Mouse (Mus musculus): ENCODE measurements around the gene Anks1b.

Anks1b gene

GRCm38 (mm10) chr10:90724931-90725330 lies 851.6 kb downstream of the Anks1b start:
- DNase-seq (ENCODE audit: extremely low spot score) = no peak

GRCm38 (mm10) chr10:90728401-90729358 lies 855.4 kb downstream of the Anks1b start:
- DNase-seq (ENCODE audit: extremely low spot score) = peak; percentile 78

- no peak for DNase-seq (ENCODE audit: extremely low spot score)
These were observed 856.2 kb downstream of the Anks1b start for GRCm38 (mm10) chr10:90729527-90729926.

- DNase-seq (ENCODE audit: extremely low spot score) = no peak
These were observed 859.5 kb downstream of the Anks1b start for GRCm38 (mm10) chr10:90732823-90733222.

GRCm38 (mm10) chr10:90733632-90734031 lies 860.3 kb downstream of the Anks1b start:
- DNase-seq (ENCODE audit: extremely low spot score) = peak; percentile 15

- DNase-seq (ENCODE audit: extremely low spot score) = no peak
These were observed 865.2 kb downstream of the Anks1b start for GRCm38 (mm10) chr10:90738475-90738874.

- DNase-seq (ENCODE audit: extremely low spot score) = no peak
These were observed 867.6 kb downstream of the Anks1b start for GRCm38 (mm10) chr10:90740956-90741355.

- no peak for DNase-seq (ENCODE audit: extremely low spot score)
These were observed 878.6 kb downstream of the Anks1b start for GRCm38 (mm10) chr10:90751889-90752288.

GRCm38 (mm10) chr10:90753106-90753505 lies 879.8 kb downstream of the Anks1b start:
- no peak for DNase-seq (ENCODE audit: extremely low spot score)

- DNase-seq (ENCODE audit: extremely low spot score) = no peak
These were observed 884.5 kb downstream of the Anks1b start for GRCm38 (mm10) chr10:90757773-90758172.

GRCm38 (mm10) chr10:90759929-90760328 lies 886.6 kb downstream of the Anks1b start:
- no peak for DNase-seq (ENCODE audit: extremely low spot score)

GRCm38 (mm10) chr10:90766261-90766660 lies 893.0 kb downstream of the Anks1b start:
- DNase-seq (ENCODE audit: extremely low spot score) = no peak

- no peak for DNase-seq (ENCODE audit: extremely low spot score)
These were observed 897.2 kb downstream of the Anks1b start for GRCm38 (mm10) chr10:90770403-90770955.

GRCm38 (mm10) chr10:90771046-90771445 lies 897.7 kb downstream of the Anks1b start:
- DNase-seq (ENCODE audit: extremely low spot score) = no peak

GRCm38 (mm10) chr10:90771471-90772226 lies 898.3 kb downstream of the Anks1b start:
- peak; percentile 32 for DNase-seq (ENCODE audit: extremely low spot score)

- DNase-seq (ENCODE audit: extremely low spot score) = no peak
These were observed 906.5 kb downstream of the Anks1b start for GRCm38 (mm10) chr10:90779561-90780400.

- no peak for DNase-seq (ENCODE audit: extremely low spot score)
These were observed 911.8 kb downstream of the Anks1b start for GRCm38 (mm10) chr10:90784981-90785650.

GRCm38 (mm10) chr10:90785680-90786079 lies 912.4 kb downstream of the Anks1b start:
- no peak for DNase-seq (ENCODE audit: extremely low spot score)

GRCm38 (mm10) chr10:90803112-90803511 lies 929.8 kb downstream of the Anks1b start:
- DNase-seq (ENCODE audit: extremely low spot score) = no peak

- no peak for DNase-seq (ENCODE audit: extremely low spot score)
These were observed 931.3 kb downstream of the Anks1b start for GRCm38 (mm10) chr10:90804602-90805095.
